Mouse (Mus musculus) erythroid progenitor cell, adult 5-6 weeks (primary cell): ENCODE data around the gene Ctr9. TPM values are rescaled to one million over a fixed set of nuclear protein-coding genes. Genes with fewer than 3 reads are reported as not detected.

ENCODE experiments used
- ATAC-seq: replicated peaks from 2 replicates; pipeline ENCODE4 v1.8.0; 2016; ENCODE audit warnings: moderate number of reproducible peaks, mild to moderate bottlenecking, moderate TSS enrichment, inconsistent platforms; ENCODE audit not compliant: poor library complexity, low FRiP score, severe bottlenecking
- total RNA-seq, 2 experiments: library from RNA; stranded (forward) in 1 of 2; stranded (reverse) in 1 of 2; fragments of 150-400 nt in 1 of 2; fragments of 186-747, 209-891 nt in 1 of 2; gene quantifications; 2 replicates each; pipeline versions ENCODE4 v1.2.3 to v1.2.4; 2015 to 2017; ENCODE audit warnings: low replicate concordance in 2 of 2

The Ctr9 gene
- total RNA-seq, 2 experiments from 2014 or later: 9.6 to 21.9 TPM

GRCm38 (mm10) chr7:111083733-111084120 lies 55.0 kb downstream of the Ctr9 start:
- ATAC-seq: no peak

- ATAC-seq: no peak
Measured at GRCm38 (mm10) chr7:111084443-111084842, 55.7 kb downstream of the Ctr9 start.

GRCm38 (mm10) chr7:111085153-111085552 lies 56.4 kb downstream of the Ctr9 start:
- ATAC-seq: no peak

GRCm38 (mm10) chr7:111095169-111095568 lies 66.4 kb downstream of the Ctr9 start:
- ATAC-seq: no peak

GRCm38 (mm10) chr7:111098196-111098595 lies 69.4 kb downstream of the Ctr9 start:
- ATAC-seq: no peak

Other genes with a start within 250 kb of the Ctr9 start
- 42.2 and 46.1 TPM in 2 replicates for gene Rnf141, start 184.5 kb upstream of the Ctr9 start, total RNA-seq (2015; ENCODE audit: low replicate concordance)
- 27.2 and 59.8 TPM in 2 replicates for gene Rnf141, start 184.5 kb upstream of the Ctr9 start, total RNA-seq (2017; ENCODE audit: low replicate concordance)
- gene Lyve1, start 165.7 kb upstream of the Ctr9 start, total RNA-seq (2015; ENCODE audit: low replicate concordance): not detected in 2 replicates
- gene Lyve1, start 165.7 kb upstream of the Ctr9 start, total RNA-seq (2017; ENCODE audit: low replicate concordance): not detected in 2 replicates
- 1.3 and 1.8 TPM in 2 replicates for gene Mrvi1, start 46.5 kb upstream of the Ctr9 start, total RNA-seq (2015; ENCODE audit: low replicate concordance)
- under 0.01 and 0.23 TPM in 2 replicates for gene Mrvi1, start 46.5 kb upstream of the Ctr9 start, total RNA-seq (2017; ENCODE audit: low replicate concordance)
- gene Eif4g2, start 54.1 kb downstream of the Ctr9 start, total RNA-seq (2015; ENCODE audit: low replicate concordance): 560 and 705 TPM in 2 replicates
- 587 and 796 TPM in 2 replicates for gene Eif4g2, start 54.1 kb downstream of the Ctr9 start, total RNA-seq (2017; ENCODE audit: low replicate concordance)